Mouse (Mus musculus): ENCODE results near the gene Lats2. TPM values are rescaled to one million over a fixed set of nuclear protein-coding genes. Genes with fewer than 3 reads are reported as not detected.
"Not testable (repeated sequence)": the region's sequence is repeated elsewhere in the genome, so short reads cannot be mapped to it uniquely, and the experiment has no call there.

Gene Lats2
- polyA plus RNA-seq, 1 experiment from 2014 or later = 10.7 TPM

- Histone ChIP-seq H3K4me1 (ENCODE audit: control insufficient read depth, insufficient read depth, low read length) (no peaks in the 10 kb centered on the region), H3K9me3 (ENCODE audit: control insufficient read depth, low read length) (no peaks in the 10 kb centered on the region), H3K4me3 (ENCODE audit: low read depth, low read length) (no peak overlapping the region), H3K27ac (ENCODE audit: low read depth, low read length) (no peak overlapping the region), H3K36me3 (ENCODE audit: control insufficient read depth, insufficient read depth, low read length) (no peaks in the 10 kb centered on the region), H3K4me2 (no peak overlapping the region), H3K27me3 (ENCODE audit: control insufficient read depth, insufficient read depth, low read length) (no peaks in the 10 kb centered on the region), H3K9ac (ENCODE audit: low read length) (no peak overlapping the region)
- ATAC-seq (ENCODE audit: low FRiP score) (no peak; the same call in 1 of the 2 replicates), DNase-seq (ENCODE audit: low spot score, missing footprints) (no peak)
- WGBS = 35% methylated on average over 1 of the region's 1 CpGs
Measured at GRCm38 (mm10) chr14:57679523-57679922, 78.7 kb downstream of the Lats2 start.

GRCm38 (mm10) chr14:57675481-57675880, 82.7 kb downstream of the Lats2 start:
- H3K4me1 ChIP-seq (ENCODE audit: control insufficient read depth, insufficient read depth, low read length) = no peaks in the 10 kb centered on the region
- no peak overlapping the region for H3K4me2 ChIP-seq
- no peaks in the 10 kb centered on the region for H3K27me3 ChIP-seq (ENCODE audit: control insufficient read depth, insufficient read depth, low read length)
- DNase-seq (ENCODE audit: low spot score, missing footprints) = peak; percentile 71
- no peaks in the 10 kb centered on the region for H3K9me3 ChIP-seq (ENCODE audit: control insufficient read depth, low read length)
- no peak overlapping the region for H3K9ac ChIP-seq (ENCODE audit: low read length)
- no peak for ATAC-seq (ENCODE audit: low FRiP score)
- 57% methylated on average over 2 of the region's 2 CpGs for WGBS
- no peak overlapping the region for H3K4me3 ChIP-seq (ENCODE audit: low read depth, low read length)
- H3K36me3 ChIP-seq (ENCODE audit: control insufficient read depth, insufficient read depth, low read length) = no peaks in the 10 kb centered on the region
- no peak overlapping the region for H3K27ac ChIP-seq (ENCODE audit: low read depth, low read length)

- Histone ChIP-seq H3K27me3 (ENCODE audit: control insufficient read depth, insufficient read depth, low read length) (no peaks in the 10 kb centered on the region), H3K27ac (ENCODE audit: low read depth, low read length) (no peak overlapping the region), H3K36me3 (ENCODE audit: control insufficient read depth, insufficient read depth, low read length) (no peaks in the 10 kb centered on the region), H3K4me3 (ENCODE audit: low read depth, low read length) (peak overlapping the region; percentile 77), H3K4me1 (ENCODE audit: control insufficient read depth, insufficient read depth, low read length) (peaks cover 6% of the 10 kb centered on the region; the same call in 1 of the 2 replicates), H3K4me2 (peak overlapping the region; percentile 73), H3K9me3 (ENCODE audit: control insufficient read depth, low read length) (no peaks in the 10 kb centered on the region), H3K9ac (ENCODE audit: low read length) (peak overlapping the region; percentile 81)
- peak; percentile 92 for DNase-seq (ENCODE audit: low spot score, missing footprints)
- 14% methylated on average over 10 of the region's 10 CpGs for WGBS
- no peak for ATAC-seq (ENCODE audit: low FRiP score)
Measured at GRCm38 (mm10) chr14:57665628-57665950, 92.6 kb downstream of the Lats2 start.

- peak; percentile 99 for DNase-seq (ENCODE audit: low spot score, missing footprints)
- Histone ChIP-seq H3K27ac (ENCODE audit: low read depth, low read length) (peak within 1 kb of the TSS; percentile 97), H3K36me3 (ENCODE audit: control insufficient read depth, insufficient read depth, low read length) (no peaks in the 10 kb centered on the region), H3K4me3 (ENCODE audit: low read depth, low read length) (peak within 1 kb of the TSS; percentile 77), H3K4me2 (peak within 1 kb of the TSS; percentile 73), H3K27me3 (ENCODE audit: control insufficient read depth, insufficient read depth, low read length) (no peaks in the 10 kb centered on the region), H3K9me3 (ENCODE audit: control insufficient read depth, low read length) (no peaks in the 10 kb centered on the region), H3K9ac (ENCODE audit: low read length) (peak within 1 kb of the TSS; percentile 81), H3K4me1 (ENCODE audit: control insufficient read depth, insufficient read depth, low read length) (peaks cover 6% of the 10 kb centered on the region; the same call in 1 of the 2 replicates)
- WGBS = 0% methylated on average over 63 of the region's 80 CpGs
- peak; percentile 96 for ATAC-seq (ENCODE audit: low FRiP score)
Measured at GRCm38 (mm10) chr14:57664822-57665627, 93.2 kb downstream of the Lats2 start, which contains the start of gene Xpo4. Gene Xpo4, minus strand, starts transcription at chr14:57665430.

GRCm38 (mm10) chr14:57664311-57664821, 93.8 kb downstream of the Lats2 start:
- H3K36me3 ChIP-seq (ENCODE audit: control insufficient read depth, insufficient read depth, low read length) = no peaks in the 10 kb centered on the region
- peak overlapping the region; percentile 81 for H3K9ac ChIP-seq (ENCODE audit: low read length)
- WGBS = 0% methylated on average over 19 of the region's 19 CpGs
- H3K4me2 ChIP-seq = peak overlapping the region; percentile 73
- ATAC-seq (ENCODE audit: low FRiP score) (peak; percentile 66), DNase-seq (ENCODE audit: low spot score, missing footprints) (no peak)
- no peaks in the 10 kb centered on the region for H3K27me3 ChIP-seq (ENCODE audit: control insufficient read depth, insufficient read depth, low read length)
- no peaks in the 10 kb centered on the region for H3K9me3 ChIP-seq (ENCODE audit: control insufficient read depth, low read length)
- peaks cover 6% of the 10 kb centered on the region; the same call in 1 of the 2 replicates for H3K4me1 ChIP-seq (ENCODE audit: control insufficient read depth, insufficient read depth, low read length)
- peak overlapping the region; percentile 97 for H3K27ac ChIP-seq (ENCODE audit: low read depth, low read length)
- H3K4me3 ChIP-seq (ENCODE audit: low read depth, low read length) = peak overlapping the region; percentile 77

- 42% methylated on average over 1 of the region's 1 CpGs for WGBS
- DNase-seq (ENCODE audit: low spot score, missing footprints) = peak; percentile 83
- Histone ChIP-seq H3K4me1 (ENCODE audit: control insufficient read depth, insufficient read depth, low read length) (peaks cover 6% of the 10 kb centered on the region; the same call in 1 of the 2 replicates), H3K9ac (ENCODE audit: low read length) (peak overlapping the region; percentile 81; the same call in 1 of the 2 replicates), H3K9me3 (ENCODE audit: control insufficient read depth, low read length) (no peaks in the 10 kb centered on the region), H3K27me3 (ENCODE audit: control insufficient read depth, insufficient read depth, low read length) (no peaks in the 10 kb centered on the region), H3K4me3 (ENCODE audit: low read depth, low read length) (peak overlapping the region; percentile 77), H3K27ac (ENCODE audit: low read depth, low read length) (no peak overlapping the region), H3K4me2 (peak overlapping the region; percentile 73), H3K36me3 (ENCODE audit: control insufficient read depth, insufficient read depth, low read length) (no peaks in the 10 kb centered on the region)
- no peak for ATAC-seq (ENCODE audit: low FRiP score)
Measured at GRCm38 (mm10) chr14:57663630-57664029, 94.6 kb downstream of the Lats2 start.

- DNase-seq (ENCODE audit: low spot score, missing footprints) (no peak), ATAC-seq (ENCODE audit: low FRiP score) (no peak)
- no peaks in the 10 kb centered on the region; the same call in 1 of the 2 replicates for H3K4me1 ChIP-seq (ENCODE audit: control insufficient read depth, insufficient read depth, low read length)
- H3K36me3 ChIP-seq (ENCODE audit: control insufficient read depth, insufficient read depth, low read length) = no peaks in the 10 kb centered on the region
- no peaks in the 10 kb centered on the region for H3K9me3 ChIP-seq (ENCODE audit: control insufficient read depth, low read length)
- no peak overlapping the region for H3K4me3 ChIP-seq (ENCODE audit: low read depth, low read length)
- no peak overlapping the region for H3K9ac ChIP-seq (ENCODE audit: low read length)
- H3K27me3 ChIP-seq (ENCODE audit: control insufficient read depth, insufficient read depth, low read length) = no peaks in the 10 kb centered on the region
- no peak overlapping the region for H3K4me2 ChIP-seq
- H3K27ac ChIP-seq (ENCODE audit: low read depth, low read length) = no peak overlapping the region
- WGBS = 97% methylated on average over 4 of the region's 4 CpGs
Measured at GRCm38 (mm10) chr14:57658301-57658700, 99.9 kb downstream of the Lats2 start.

GRCm38 (mm10) chr14:57657500-57657899, 100.7 kb downstream of the Lats2 start:
- Histone ChIP-seq H3K4me2 (no peak overlapping the region), H3K4me3 (ENCODE audit: low read depth, low read length) (no peak overlapping the region), H3K27ac (ENCODE audit: low read depth, low read length) (no peak overlapping the region), H3K27me3 (ENCODE audit: control insufficient read depth, insufficient read depth, low read length) (no peaks in the 10 kb centered on the region), H3K4me1 (ENCODE audit: control insufficient read depth, insufficient read depth, low read length) (no peaks in the 10 kb centered on the region), H3K36me3 (ENCODE audit: control insufficient read depth, insufficient read depth, low read length) (no peaks in the 10 kb centered on the region), H3K9ac (ENCODE audit: low read length) (no peak overlapping the region), H3K9me3 (ENCODE audit: control insufficient read depth, low read length) (no peaks in the 10 kb centered on the region)
- no peak for DNase-seq (ENCODE audit: low spot score, missing footprints)
- WGBS = 96% methylated on average over 2 of the region's 2 CpGs
- ATAC-seq (ENCODE audit: low FRiP score) = no peak

GRCm38 (mm10) chr14:57656519-57656918, 101.7 kb downstream of the Lats2 start:
- DNase-seq (ENCODE audit: low spot score, missing footprints) = peak; percentile 70

More at GRCm38 (mm10) chr14:57656519-57656918, 101.7 kb downstream of the Lats2 start:
- H3K4me1 ChIP-seq (ENCODE audit: control insufficient read depth, insufficient read depth, low read length); H3K4me2 ChIP-seq; H3K27ac ChIP-seq (ENCODE audit: low read depth, low read length); H3K9ac ChIP-seq (ENCODE audit: low read length); H3K9me3 ChIP-seq (ENCODE audit: control insufficient read depth, low read length); ATAC-seq (ENCODE audit: low FRiP score); H3K4me3 ChIP-seq (ENCODE audit: low read depth, low read length); H3K36me3 ChIP-seq (ENCODE audit: control insufficient read depth, insufficient read depth, low read length); H3K27me3 ChIP-seq (ENCODE audit: control insufficient read depth, insufficient read depth, low read length): not testable (repeated sequence)
- 98% methylated on average over 3 of the region's 3 CpGs for WGBS
